Mouse (Mus musculus) lung, postnatal 0 days (tissue): ENCODE data around the gene Sytl2.

Source experiments
- CTCF ChIP-seq: IDR thresholded peaks from 2 replicates; pipeline ENCODE4 v1.5.1; 2016; ENCODE audit warnings: antibody characterized with exemption, mild to moderate bottlenecking
- EP300 ChIP-seq: IDR thresholded peaks from 2 replicates; pipeline ENCODE4 v1.6.1; 2016; ENCODE audit warnings: antibody characterized with exemption, mild to moderate bottlenecking, control low read depth

- TF ChIP-seq CTCF (no peak), EP300 (no peak)
Observed at GRCm38 (mm10) chr7:90279136-90279535, 22.9 kb upstream of the Sytl2 start.
